Mouse (Mus musculus): Measurements from ENCODE around the gene Clk2.

The Clk2 gene

GRCm38 (mm10) chr3:89164506-89165267, at the start of gene Clk2:
Clk2 (plus strand) TSS chr3:89164795.
- peak; percentile 96 for DNase-seq (ENCODE audit: low read depth, low spot score)

GRCm38 (mm10) chr3:89115522-89115921, 49.1 kb upstream of the Clk2 start:
- peak; percentile 74 for DNase-seq (ENCODE audit: low read depth, low spot score)

GRCm38 (mm10) chr3:89123313-89123712, 41.3 kb upstream of the Clk2 start:
- no peak for DNase-seq (ENCODE audit: low read depth, low spot score)

GRCm38 (mm10) chr3:89124241-89124640, 40.4 kb upstream of the Clk2 start:
- no peak for DNase-seq (ENCODE audit: low read depth, low spot score)

- DNase-seq (ENCODE audit: low read depth, low spot score), result no peak
Observed at GRCm38 (mm10) chr3:89125981-89126380, 38.6 kb upstream of the Clk2 start.

GRCm38 (mm10) chr3:89129908-89130307, 34.7 kb upstream of the Clk2 start:
- DNase-seq (ENCODE audit: low read depth, low spot score), result no peak

GRCm38 (mm10) chr3:89131816-89132215, 32.8 kb upstream of the Clk2 start:
- peak; percentile 90 for DNase-seq (ENCODE audit: low read depth, low spot score)

- peak; percentile 73 for DNase-seq (ENCODE audit: low read depth, low spot score)
Observed at GRCm38 (mm10) chr3:89132285-89133062, 32.1 kb upstream of the Clk2 start.

GRCm38 (mm10) chr3:89133063-89133450, 31.5 kb upstream of the Clk2 start:
- no peak for DNase-seq (ENCODE audit: low read depth, low spot score)

GRCm38 (mm10) chr3:89133752-89134151, 30.8 kb upstream of the Clk2 start:
- no peak for DNase-seq (ENCODE audit: low read depth, low spot score)

GRCm38 (mm10) chr3:89135958-89136357, 28.6 kb upstream of the Clk2 start, which contains the start of gene Pklr:
Pklr (plus strand) TSS chr3:89136142.
- no peak for DNase-seq (ENCODE audit: low read depth, low spot score)

- no peak for DNase-seq (ENCODE audit: low read depth, low spot score)
Observed at GRCm38 (mm10) chr3:89136365-89136764, 28.2 kb upstream of the Clk2 start.

GRCm38 (mm10) chr3:89144821-89145220, 19.8 kb upstream of the Clk2 start:
- no peak for DNase-seq (ENCODE audit: low read depth, low spot score)

- DNase-seq (ENCODE audit: low read depth, low spot score), result no peak
Observed at GRCm38 (mm10) chr3:89145566-89145965, 19.0 kb upstream of the Clk2 start.

- DNase-seq (ENCODE audit: low read depth, low spot score), result no peak
Observed at GRCm38 (mm10) chr3:89147101-89147978, 17.3 kb upstream of the Clk2 start.

- DNase-seq (ENCODE audit: low read depth, low spot score), result no peak
Observed at GRCm38 (mm10) chr3:89147979-89148311, 16.6 kb upstream of the Clk2 start.

GRCm38 (mm10) chr3:89148567-89148966, 16.0 kb upstream of the Clk2 start:
- DNase-seq (ENCODE audit: low read depth, low spot score), result no peak

GRCm38 (mm10) chr3:89152084-89152835, 12.3 kb upstream of the Clk2 start:
- DNase-seq (ENCODE audit: low read depth, low spot score), result no peak

GRCm38 (mm10) chr3:89156951-89157350, 7.6 kb upstream of the Clk2 start:
- DNase-seq (ENCODE audit: low read depth, low spot score), result no peak

- peak; percentile 70 for DNase-seq (ENCODE audit: low read depth, low spot score)
Observed at GRCm38 (mm10) chr3:89158651-89159050, 5.9 kb upstream of the Clk2 start.

- DNase-seq (ENCODE audit: low read depth, low spot score), result peak; percentile 19
Observed at GRCm38 (mm10) chr3:89159211-89159610, 5.4 kb upstream of the Clk2 start.
